Mouse (Mus musculus) thymus, postnatal 14 days (tissue): ENCODE measurements around the gene Hist1h2an.
"Not testable (repeated sequence)": the region's sequence is repeated elsewhere in the genome, so short reads cannot be mapped to it uniquely, and the experiment has no call there.

Source experiments
- DNase-seq: peaks from one replicate; pipeline ENCODE4 v3.0.0; 2021

Gene Hist1h2an

DNA sequence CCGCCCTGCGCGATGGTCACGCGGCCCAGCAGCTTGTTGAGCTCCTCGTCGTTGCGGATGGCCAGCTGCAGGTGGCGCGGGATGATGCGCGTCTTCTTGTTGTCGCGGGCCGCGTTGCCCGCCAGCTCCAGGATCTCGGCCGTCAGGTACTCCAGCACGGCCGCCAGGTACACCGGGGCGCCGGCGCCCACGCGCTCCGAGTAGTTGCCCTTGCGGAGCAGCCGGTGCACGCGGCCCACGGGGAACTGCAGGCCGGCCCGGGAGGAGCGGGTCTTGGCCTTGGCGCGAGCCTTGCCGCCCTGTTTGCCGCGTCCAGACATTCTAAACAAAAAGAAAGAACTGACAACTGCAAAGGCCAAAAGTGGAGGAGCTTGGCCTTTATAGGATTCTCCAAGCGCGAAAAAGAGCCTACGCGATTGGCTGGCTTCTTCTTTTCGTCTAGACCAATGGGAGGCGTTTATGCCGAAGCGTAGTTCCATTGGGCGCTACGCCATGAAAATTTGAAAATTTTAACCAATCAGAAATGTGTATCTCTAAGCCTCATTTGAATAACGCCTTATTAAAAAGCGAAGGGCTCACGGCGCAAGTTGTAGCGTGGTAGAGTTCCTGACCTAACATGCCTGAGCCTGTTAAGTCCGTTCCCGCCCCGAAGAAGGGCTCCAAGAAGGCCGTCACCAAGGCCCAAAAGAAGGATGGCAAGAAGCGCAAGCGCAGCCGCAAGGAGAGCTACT, at the start of gene Hist1h2an, which contains the start of gene Hist1h2bp:
Gene Hist1h2an, minus strand, starts transcription at position 320 of the 731 bp plus-strand sequence.
Gene Hist1h2bp, plus strand, starts transcription at position 563 of the 731 bp plus-strand sequence.
- peak; percentile 84 for DNase-seq

GRCm38 (mm10) chr13:21833461-21833860, 46.4 kb upstream of the Hist1h2an start, which contains the start of the genes Hist1h2ap and Hist1h2br:
Hist1h2ap (minus strand) TSS chr13:21833507.
Hist1h2br (plus strand) TSS chr13:21833743.
- not testable (repeated sequence) for DNase-seq

DNA sequence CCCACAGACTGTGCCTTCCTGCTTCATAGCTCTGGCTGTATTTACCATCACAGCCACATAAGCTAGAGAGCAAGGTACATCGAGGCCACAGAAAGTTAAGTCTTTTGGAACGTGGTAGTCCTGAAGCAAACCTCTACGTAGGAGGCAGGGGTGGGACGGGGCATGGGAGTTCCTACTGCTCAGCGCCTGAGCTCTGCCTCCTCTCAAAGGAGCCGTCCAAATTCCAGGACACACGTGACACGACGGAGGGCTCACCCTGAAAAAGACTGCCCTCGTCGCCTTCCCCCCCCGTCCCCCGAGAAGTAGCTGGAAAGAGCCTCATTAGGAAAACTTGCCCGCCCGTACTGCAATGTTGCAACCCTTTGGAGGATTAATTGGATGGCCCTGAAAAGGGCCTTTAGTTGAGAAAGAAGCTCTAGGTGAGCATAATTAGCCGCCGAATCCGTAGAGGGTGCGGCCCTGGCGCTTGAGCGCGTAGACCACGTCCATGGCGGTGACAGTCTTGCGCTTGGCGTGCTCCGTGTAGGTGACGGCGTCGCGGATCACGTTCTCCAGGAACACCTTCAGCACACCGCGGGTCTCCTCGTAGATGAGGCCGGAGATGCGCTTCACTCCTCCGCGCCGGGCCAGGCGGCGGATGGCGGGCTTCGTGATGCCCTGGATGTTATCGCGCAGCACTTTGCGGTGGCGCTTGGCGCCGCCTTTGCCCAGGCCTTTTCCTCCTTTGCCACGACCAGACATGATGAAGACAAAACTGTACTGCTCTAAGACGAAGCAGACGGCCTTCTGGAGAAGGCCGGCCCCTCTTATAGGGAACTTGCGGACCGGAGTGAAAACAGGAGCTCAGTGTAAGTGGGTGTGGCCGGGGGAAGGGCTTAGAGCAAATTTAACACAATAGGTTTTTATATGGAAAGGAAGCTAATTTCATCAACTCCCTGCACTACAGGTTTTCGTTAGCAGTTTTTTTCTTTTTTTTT, 44.7 kb upstream of the Hist1h2an start, which contains the start of gene Hist1h4n:
Gene Hist1h4n, minus strand, starts transcription at position 779 of the 977 bp plus-strand sequence.
- DNase-seq: peak; percentile 57

GRCm38 (mm10) chr13:21830344-21830743, 43.3 kb upstream of the Hist1h2an start:
- DNase-seq: peak; percentile 9

DNA sequence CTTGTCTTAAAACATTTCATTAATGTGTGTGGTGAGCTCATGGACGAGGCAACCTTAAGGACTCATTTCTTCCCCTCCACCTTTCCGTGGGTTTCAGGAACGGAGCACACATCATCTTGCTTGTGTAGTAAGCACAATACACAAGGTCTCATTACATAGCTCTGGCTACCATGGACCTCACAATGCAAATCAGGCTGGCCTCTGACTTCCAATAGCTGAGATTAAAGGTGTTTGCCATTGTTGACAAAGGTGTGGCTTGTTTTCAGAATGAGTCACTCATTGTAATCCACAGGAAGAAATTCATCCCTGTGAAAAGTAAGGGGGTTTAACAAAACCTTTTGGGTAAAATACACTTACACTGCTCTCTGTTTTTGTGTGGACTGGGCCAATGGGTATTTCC, 41.5 kb upstream of the Hist1h2an start:
- DNase-seq: no peak

DNA sequence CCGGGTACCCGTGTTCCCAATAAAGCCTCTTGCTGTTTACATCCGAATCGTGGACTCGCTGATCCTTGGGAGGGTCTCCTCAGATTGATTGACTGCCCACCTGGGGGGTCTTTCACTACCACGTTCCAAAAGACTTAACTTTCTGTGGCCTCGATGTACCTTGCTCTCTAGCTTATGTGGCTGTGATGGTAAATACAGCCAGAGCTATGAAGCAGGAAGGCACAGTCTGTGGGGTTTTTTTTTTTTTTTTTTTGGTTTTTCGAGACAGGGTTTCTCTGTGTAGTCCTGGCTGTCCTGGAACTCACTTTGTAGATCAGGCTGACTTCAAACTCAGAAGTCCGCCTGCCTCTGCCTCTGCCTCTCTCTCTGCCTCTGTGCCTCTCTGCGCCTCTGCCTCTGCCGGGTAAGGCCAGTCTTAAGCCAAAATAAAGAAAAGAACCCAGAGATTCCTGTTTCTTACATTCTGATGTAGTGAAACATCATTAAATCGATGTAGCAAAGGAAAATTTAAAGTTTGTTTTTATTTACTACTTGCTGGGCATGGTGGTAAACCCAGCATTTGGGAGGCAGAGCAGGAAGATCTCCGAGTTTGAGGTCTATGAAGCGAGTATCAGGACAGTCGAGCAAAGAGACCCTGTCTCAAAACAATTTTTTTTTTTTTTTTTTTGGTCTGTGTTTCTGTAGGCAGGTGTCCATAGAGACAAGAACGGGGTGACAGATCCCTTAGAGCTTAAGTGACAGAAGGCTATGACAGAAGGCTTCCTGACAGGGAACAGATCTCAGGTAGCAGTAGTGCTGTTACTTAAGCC, 33.3 kb upstream of the Hist1h2an start:
- DNase-seq: not testable (repeated sequence)

DNA sequence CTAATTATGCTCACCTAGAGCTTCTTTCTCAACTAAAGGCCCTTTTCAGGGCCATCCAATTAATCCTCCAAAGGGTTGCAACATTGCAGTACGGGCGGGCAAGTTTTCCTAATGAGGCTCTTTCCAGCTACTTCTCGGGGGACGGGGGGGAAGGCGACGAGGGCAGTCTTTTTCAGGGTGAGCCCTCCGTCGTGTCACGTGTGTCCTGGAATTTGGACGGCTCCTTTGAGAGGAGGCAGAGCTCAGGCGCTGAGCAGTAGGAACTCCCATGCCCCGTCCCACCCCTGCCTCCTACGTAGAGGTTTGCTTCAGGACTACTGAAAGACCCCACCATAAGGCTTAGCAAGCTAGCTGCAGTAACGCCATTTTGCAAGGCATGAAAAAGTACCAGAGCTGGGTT, 25.1 kb upstream of the Hist1h2an start:
- DNase-seq: not testable (repeated sequence)

- peak; percentile 71 for DNase-seq
Observed at GRCm38 (mm10) chr13:21811539-21811938, 24.5 kb upstream of the Hist1h2an start, which contains the start of gene Hist1h4m. Hist1h4m (plus strand) TSS chr13:21811746.

DNA sequence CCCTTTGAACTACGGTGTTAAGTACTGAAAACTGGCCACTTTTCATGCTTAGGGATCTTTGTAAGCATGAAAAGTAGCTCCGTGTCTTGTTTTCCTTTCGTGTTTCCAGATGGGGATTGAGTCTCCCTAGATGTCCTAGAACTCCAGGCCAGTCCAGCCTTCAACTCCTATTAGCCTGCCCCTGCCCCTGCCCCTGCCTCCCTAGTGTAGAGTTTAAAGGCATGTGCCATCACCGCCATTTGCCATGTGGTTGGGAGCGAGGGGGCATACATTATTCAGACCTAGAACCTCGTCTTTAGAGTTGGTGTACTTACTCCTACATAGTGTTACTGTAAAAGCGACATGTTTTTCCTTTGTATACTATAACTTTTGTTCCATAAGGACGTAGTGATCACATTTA, 24.1 kb upstream of the Hist1h2an start:
- DNase-seq: not testable (repeated sequence)

DNA sequence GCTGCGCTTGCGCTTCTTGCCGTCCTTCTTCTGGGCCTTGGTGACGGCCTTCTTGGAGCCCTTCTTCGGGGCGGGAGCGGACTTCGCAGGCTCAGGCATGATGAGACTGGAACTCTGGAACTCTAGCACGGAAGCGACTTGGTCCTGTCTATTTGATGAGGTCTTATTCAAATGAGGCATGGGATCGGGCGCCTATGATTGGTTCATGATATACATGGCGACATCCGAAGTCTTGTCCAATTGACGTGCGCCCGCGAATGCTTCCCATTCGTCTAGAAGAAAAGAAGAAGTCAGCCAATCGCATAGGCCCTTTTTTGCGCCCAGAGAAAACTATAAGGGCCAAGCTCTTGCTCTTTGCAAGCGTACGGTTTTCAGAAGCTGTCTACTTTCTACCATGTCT, 23.1 kb upstream of the Hist1h2an start, which contains the start of the genes Hist1h2bq and Hist1h2ao:
Gene Hist1h2bq, minus strand, starts transcription at position 125 of the 400 bp plus-strand sequence.
Gene Hist1h2ao, plus strand, starts transcription at position 393 of the 400 bp plus-strand sequence.
- DNase-seq: not testable (repeated sequence)

GRCm38 (mm10) chr13:21803058-21803457, 16.0 kb upstream of the Hist1h2an start:
- not testable (repeated sequence) for DNase-seq

GRCm38 (mm10) chr13:21797163-21797562, 10.1 kb upstream of the Hist1h2an start:
- not testable (repeated sequence) for DNase-seq

DNA sequence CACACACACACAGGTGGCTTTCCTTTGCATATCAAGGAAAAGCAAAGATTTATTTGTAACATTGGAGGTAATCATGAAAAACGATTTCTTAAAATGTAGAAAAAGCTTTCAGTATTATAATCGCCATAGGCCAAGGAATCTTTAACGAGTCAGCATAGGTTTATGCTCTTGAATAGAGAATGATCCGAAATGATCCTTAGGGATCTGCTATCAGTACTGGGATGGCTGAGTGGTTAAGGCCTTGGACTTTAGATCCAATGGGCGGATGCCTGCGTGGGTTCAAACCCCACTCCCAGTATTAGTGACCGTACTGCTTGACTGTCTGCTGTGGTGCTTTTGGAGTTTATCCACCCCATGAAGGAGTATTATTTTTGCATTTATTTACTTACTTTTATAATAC, 8.6 kb upstream of the Hist1h2an start:
- DNase-seq: no peak

DNA sequence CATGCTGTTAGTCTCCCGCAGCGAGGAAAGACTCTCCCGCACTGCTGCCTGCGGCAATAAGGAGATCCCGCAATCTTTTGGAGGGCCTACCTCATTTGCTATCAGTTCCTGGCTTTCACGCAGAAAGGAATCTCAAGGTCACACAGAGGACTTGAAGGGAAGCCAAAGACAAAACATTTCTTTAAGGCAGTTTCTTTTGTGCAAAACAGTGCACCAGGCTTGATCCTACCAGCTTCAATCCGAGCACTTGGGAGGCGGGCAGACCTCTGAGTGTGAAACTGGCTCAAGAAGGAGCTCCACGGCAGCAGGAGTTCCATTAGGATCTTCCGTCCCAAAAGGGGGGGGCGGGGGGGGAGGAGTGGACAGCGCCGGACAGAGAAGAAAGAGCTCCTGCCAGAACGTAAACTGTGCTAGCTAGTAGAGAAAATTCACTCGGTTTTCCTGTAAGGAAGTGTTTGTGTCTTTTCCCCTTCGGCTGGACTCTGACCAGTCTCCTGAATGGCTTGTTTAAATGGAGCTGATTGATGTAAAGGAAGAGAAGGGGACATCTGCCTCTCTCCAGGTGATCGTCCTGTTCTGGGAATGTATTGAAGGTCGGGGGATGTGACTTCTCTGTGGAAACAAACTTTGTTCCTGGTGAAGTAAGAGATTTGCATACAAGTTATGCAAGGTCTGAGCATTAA, 3.7 kb upstream of the Hist1h2an start:
- no peak for DNase-seq

- DNase-seq: no peak
Observed at GRCm38 (mm10) chr13:21789925-21790324, 2.9 kb upstream of the Hist1h2an start.

DNA sequence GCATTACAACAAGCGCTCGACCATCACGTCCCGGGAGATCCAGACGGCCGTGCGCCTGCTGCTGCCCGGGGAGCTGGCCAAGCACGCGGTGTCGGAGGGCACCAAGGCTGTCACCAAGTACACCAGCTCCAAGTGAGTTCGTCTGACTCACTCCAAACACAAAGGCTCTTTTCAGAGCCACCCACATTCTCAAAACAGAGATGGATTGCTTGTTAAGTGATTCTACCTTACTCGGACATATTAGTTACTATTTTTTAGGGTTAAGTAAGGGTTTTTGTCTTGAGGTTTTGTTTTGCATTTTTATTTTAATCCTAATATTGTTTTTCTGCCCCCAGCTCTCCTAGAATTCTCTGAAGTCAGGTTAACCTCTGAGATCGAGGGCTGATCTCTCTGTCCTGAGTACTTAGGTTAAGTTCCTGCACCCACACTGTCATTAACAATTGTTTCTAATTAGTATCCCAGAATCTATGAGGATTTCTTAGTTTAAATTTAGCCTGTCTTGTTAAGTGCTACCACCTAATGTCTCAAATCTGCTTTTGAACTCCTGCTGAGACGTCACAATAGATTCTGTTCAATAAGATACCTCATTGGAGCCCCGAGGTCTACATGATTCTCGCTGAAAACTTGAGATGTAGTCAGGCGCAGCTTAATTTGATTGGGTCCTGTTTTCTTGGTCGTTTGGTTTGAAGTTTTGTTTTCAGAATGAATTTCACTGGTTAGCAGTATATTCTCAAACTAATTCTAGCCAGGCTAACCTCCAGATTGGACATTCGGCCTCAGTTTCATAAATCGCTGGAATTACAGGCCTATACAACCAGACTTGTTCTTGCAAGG, 959 bp upstream of the Hist1h2an start:
- DNase-seq: no peak

- no peak for DNase-seq
Observed at GRCm38 (mm10) chr13:21786189-21786898, 674 bp downstream of the Hist1h2an start.

GRCm38 (mm10) chr13:21784311-21784710, 2.7 kb downstream of the Hist1h2an start:
- DNase-seq: no peak

DNA sequence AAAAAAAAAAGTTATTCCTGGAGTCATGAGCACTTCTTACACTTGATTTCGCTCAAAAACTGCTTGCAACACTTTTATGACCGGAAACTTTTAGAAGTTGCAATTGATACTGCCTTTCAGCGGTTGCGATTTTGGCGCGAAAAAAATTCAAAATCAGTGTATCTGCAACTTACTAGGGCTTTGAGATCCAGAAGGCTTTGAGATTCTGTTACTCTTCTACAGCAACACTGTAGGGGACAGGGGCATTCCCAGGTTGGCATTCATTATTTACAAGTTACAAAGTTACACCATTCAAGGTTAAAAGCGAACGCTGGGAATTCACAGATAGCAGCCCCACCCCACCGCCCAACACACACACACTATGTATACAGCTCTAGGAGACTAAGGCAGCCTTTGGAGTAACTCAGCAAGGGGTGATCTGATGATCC, 3.3 kb downstream of the Hist1h2an start:
- DNase-seq: peak; percentile 52

- DNase-seq: peak; percentile 71
Observed at GRCm38 (mm10) chr13:21783255-21783617, 3.8 kb downstream of the Hist1h2an start, which contains the start of gene Hist1h3i. Hist1h3i (minus strand) TSS chr13:21783370.
